ENCODE assay signal across 8 mouse cellular contexts in the genomic region with DNA sequence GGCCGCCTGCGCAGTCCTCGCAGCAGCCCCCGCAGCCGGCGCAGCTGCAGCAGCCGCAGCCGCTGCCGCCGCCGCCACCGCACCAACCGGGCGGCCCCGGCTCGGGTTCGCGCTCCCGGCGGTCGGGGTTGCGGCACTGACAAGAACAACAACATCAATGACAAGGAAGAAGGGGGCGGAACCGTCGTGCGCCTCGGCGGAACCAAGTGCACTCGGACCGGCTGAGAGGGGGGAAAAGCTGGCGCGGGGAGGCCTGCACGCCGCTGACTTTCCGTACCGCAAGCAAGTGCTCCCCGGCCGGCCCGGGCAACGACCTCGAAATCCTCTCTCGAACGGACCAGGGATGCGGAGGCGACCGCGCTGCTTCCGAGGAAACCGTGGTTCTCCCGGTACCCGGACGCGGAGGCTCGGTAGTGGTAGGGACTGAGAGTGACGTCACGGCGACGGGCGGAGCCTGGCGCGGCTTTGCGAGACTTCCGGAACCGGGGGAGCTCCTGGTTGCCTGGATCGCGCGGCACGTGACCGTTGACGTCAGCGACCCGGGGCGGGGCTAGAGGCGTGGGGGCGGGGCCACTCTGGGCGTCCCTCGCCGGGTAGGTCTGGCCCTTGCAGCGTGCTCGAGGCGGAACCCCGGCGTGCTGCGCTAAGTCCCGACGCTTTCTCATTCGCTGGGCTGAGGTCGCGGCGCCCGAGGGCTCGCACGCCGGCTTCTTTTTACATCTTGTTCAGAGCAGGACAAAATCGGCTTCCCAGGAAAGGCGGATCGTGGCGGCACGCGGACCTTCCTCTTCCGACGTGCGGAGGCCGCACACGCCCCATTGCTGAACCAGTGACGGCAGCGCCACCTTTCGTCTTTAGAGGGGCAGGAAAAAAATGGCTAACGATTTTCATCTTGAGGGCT. TPM values are rescaled to one million over a fixed set of nuclear protein-coding genes. Genes with fewer than 3 reads are reported as not detected.
A peak's percentile ranks its signal among the peaks of the same experiment; 100 is the strongest.
DNase-seq lines count a peak whose midpoint lies in the region; ATAC-seq lines count a peak whose summit lies in the region.

A gene (minus strand): TSS at position 401 of the 901 bp plus-strand sequence.

- peak within 1 kb of the TSS; percentile 87 for H3K4me2 ChIP-seq in intestine, embryonic 14.5 days (ENCODE audit: low read length)

- peaks cover 12% of the 10 kb centered on the region for H3K4me1 ChIP-seq in intestine, embryonic 14.5 days (replicated peaks; ENCODE audit: control insufficient read depth, insufficient read depth, low read length)

- H3K9ac ChIP-seq in intestine, embryonic 14.5 days (ENCODE audit: low read length): peak within 1 kb of the TSS; percentile 81

- WGBS in intestine, embryonic 14.5 days: under 1% methylated on average over 102 of the region's 109 CpGs

- H3K27ac ChIP-seq in intestine, embryonic 14.5 days (ENCODE audit: low read depth): peak within 1 kb of the TSS; percentile 95

- peak; percentile 94 to 95 for DNase-seq in adrenal gland, adult 18-20 months (ENCODE audit: low spot score in 2 of 2)
- peak; percentile 98 for DNase-seq in embryo, embryonic 11 days
- peak; percentile 97 for DNase-seq in gastrocnemius, postnatal 25 days
- peak; percentile 100 for DNase-seq in intestine, embryonic 14.5 days (ENCODE audit: low spot score)
- DNase-seq in left cerebral cortex, postnatal 14 days (ENCODE audit: low spot score in 2 of 2): peak; percentile 96 to 97
- DNase-seq in mesoderm, embryonic 11.5 days (ENCODE audit: low read depth, low spot score): peak; percentile 98
- peak; percentile 94 for DNase-seq in right cerebral cortex, postnatal 36 days (ENCODE audit: low spot score in 2 of 2)
- DNase-seq in yolk sac, embryonic 10.5 days (ENCODE audit: low spot score): peak; percentile 99

- intact Hi-C loops in left cerebral cortex, postnatal 14 days (cut with DNase I): loop anchor here (10.0 kb wide), 1 partner anchor 155 kb away; a partner anchor contains a TSS

- H3K27me3 ChIP-seq in intestine, embryonic 14.5 days (replicated peaks; ENCODE audit: control insufficient read depth, insufficient read depth, low read length): no peaks in the 10 kb centered on the region

- no peaks in the 10 kb centered on the region for H3K36me3 ChIP-seq in intestine, embryonic 14.5 days (ENCODE audit: control insufficient read depth, insufficient read depth, low read length)

- peak; percentile 98 for ATAC-seq in intestine, embryonic 14.5 days (replicated peaks; ENCODE audit: low FRiP score, low TSS enrichment, low read depth)

- no peaks in the 10 kb centered on the region for H3K9me3 ChIP-seq in intestine, embryonic 14.5 days (ENCODE audit: control insufficient read depth, low read length)

- peak within 1 kb of the TSS; percentile 92 for H3K4me3 ChIP-seq in intestine, embryonic 14.5 days (ENCODE audit: low read depth, low read length)

RNA-seq across cellular contexts. Expression of the gene that starts here (rescaled TPM):
- 10 to 100 TPM; 38.3 to 47.3 TPM for total RNA-seq in adrenal gland, adult 18-20 months (2021)
- total RNA-seq in gastrocnemius, postnatal 25 days (2021): 1 to 10 TPM; 3.1 to 3.3 TPM
- polyA plus RNA-seq in intestine, embryonic 14.5 days (2014; fragmentation: Nextera tagmentation; extraction: Ambion mirVana): 8.5 and 10.0 TPM in 2 replicates
- 10 to 100 TPM; 35.1 to 42.7 TPM for total RNA-seq in left cerebral cortex, postnatal 14 days (2021)

Comparison
In these comparisons a context has a peak if more than half of its experiments do, and no peak if none do; other contexts are left out.
1. Peak in every context shown above with its lines: DNase-seq, ATAC-seq, H3K4me3 ChIP-seq and H3K27ac ChIP-seq.
2. RNA of the gene that starts here (total RNA-seq): 38.3 to 47.3 TPM in adrenal gland, adult 18-20 months and 35.1 to 42.7 TPM in left cerebral cortex, postnatal 14 days; 3.1 to 3.3 TPM in gastrocnemius, postnatal 25 days; every median in the first group is over 4 times any median in the second.